Mouse (Mus musculus) neural tube, embryonic 13.5 days (tissue): ENCODE data around the gene Tor1aip1. TPM values are rescaled to one million over a fixed set of nuclear protein-coding genes. Genes with fewer than 3 reads are reported as not detected.
"Not testable (repeated sequence)": the region's sequence is repeated elsewhere in the genome, so short reads cannot be mapped to it uniquely, and the experiment has no call there.

Source experiments
- ATAC-seq: fragments of 200-750 bp; cut with Nextera tagmentation; 2 replicates; pipeline ENCODE4 v1.8.0; 2017; ENCODE audit warnings: low read depth, mild to moderate bottlenecking, moderate TSS enrichment, moderate library complexity
- H3K27ac ChIP-seq: fragments of 300-500 bp; sonication (generic); replicated peaks from 2 replicates; pipeline ENCODE4 v1.5.1; 2015; ENCODE audit warnings: moderate library complexity, mild to moderate bottlenecking, inconsistent platforms
- H3K27me3 ChIP-seq: fragments of 300-500 bp; sonication (generic); 2 replicates; pipeline ENCODE4 v1.6.1; 2015; ENCODE audit warnings: mild to moderate bottlenecking, inconsistent platforms
- H3K36me3 ChIP-seq: fragments of 300-500 bp; sonication (generic); 2 replicates; pipeline ENCODE4 v1.6.1; 2015; ENCODE audit warnings: mild to moderate bottlenecking, inconsistent platforms
- H3K4me1 ChIP-seq: fragments of 300-500 bp; sonication (generic); replicated peaks from 2 replicates; pipeline ENCODE4 v1.6.1; 2015; ENCODE audit warnings: inconsistent platforms
- H3K4me2 ChIP-seq: fragments of 300-500 bp; sonication (generic); 2 replicates; pipeline ENCODE4 v1.6.1; 2015; ENCODE audit warnings: inconsistent platforms, mild to moderate bottlenecking, moderate library complexity
- H3K4me3 ChIP-seq: fragments of 300-500 bp; sonication (generic); 2 replicates; pipeline ENCODE4 v1.5.1; 2015; ENCODE audit warnings: mild to moderate bottlenecking, inconsistent platforms
- H3K9ac ChIP-seq: fragments of 300-500 bp; sonication (generic); 2 replicates; pipeline ENCODE4 v1.6.1; 2015; ENCODE audit warnings: moderate library complexity, mild to moderate bottlenecking, inconsistent platforms
- H3K9me3 ChIP-seq: fragments of 300-500 bp; sonication (generic); 2 replicates; pipeline ENCODE4 v1.6.1; 2016; ENCODE audit warnings: inconsistent platforms
- WGBS: fragments of 180-500 bp; shearing (Covaris S2); methylation state at CpG from one replicate; pipeline ENCODE4 v1.1.7; 2015; 5-methylcytosine and 5-hydroxymethylcytosine counted together
- polyA plus RNA-seq: library from polyadenylated mRNA; unstranded; fragments of >200 nt; fragmentation: Nextera tagmentation; extraction: Ambion mirVana; gene quantifications from 2 replicates; pipeline ENCODE4 v1.2.1, GENCODE M21; 2015

Tor1aip1 gene
- polyA plus RNA-seq, 1 experiment from 2014 or later = 24.2 TPM

DNA sequence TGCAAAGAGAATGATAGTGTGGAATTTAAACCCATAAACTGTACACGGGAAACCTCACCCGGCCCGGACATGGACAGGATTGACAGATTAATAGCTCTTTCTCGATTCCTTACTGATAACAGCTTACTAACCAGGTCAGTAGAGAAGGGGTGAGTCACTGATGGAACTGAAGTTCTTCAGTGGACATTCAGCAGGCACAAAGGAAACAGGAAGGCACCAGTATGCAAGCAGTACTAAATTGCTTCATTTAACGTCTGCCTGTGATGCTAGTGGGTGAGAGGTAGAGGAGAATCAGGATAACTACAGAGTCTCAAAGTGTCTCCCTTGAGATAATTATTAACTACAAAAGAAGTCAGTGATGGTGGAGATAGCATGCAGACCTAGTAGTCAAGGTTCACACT, 7.9 kb upstream of the Tor1aip1 start:
- Histone ChIP-seq H3K4me1 (peaks cover 33% of the 10 kb centered on the region), H3K27ac (no peak overlapping the region), H3K9ac (no peak overlapping the region), H3K9me3 (no peaks in the 10 kb centered on the region), H3K36me3 (peaks cover 31% of the 10 kb centered on the region), H3K4me2 (no peak overlapping the region), H3K4me3 (no peak overlapping the region), H3K27me3 (no peaks in the 10 kb centered on the region)
- ATAC-seq = no peak
- 83% methylated on average over 5 of the region's 5 CpGs for WGBS

DNA sequence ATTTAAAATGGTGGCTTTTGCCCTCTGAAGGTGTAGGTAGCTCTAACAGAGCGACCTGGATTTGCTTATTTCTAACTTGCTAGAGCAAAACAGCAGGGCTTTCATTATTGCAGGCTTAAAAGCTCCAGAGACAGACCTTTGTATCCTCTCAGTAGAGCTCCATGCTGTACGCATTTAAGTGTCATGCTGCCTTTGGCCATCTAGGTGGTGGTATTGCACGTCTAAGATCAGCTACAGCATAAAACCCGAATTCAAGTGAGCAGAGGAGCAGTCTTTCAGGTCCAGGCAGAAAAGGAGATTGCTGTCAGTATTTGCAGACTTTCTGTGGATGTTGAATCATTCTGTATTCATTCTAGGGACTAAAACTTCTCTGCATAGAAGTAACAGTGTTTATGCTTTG, 6.7 kb upstream of the Tor1aip1 start:
- no peaks in the 10 kb centered on the region for H3K27me3 ChIP-seq
- H3K4me3 ChIP-seq = no peak overlapping the region
- 20% methylated on average over 4 of the region's 4 CpGs for WGBS
- H3K9ac ChIP-seq = no peak overlapping the region
- ATAC-seq = no peak
- H3K4me1 ChIP-seq = peaks cover 33% of the 10 kb centered on the region
- H3K9me3 ChIP-seq = no peaks in the 10 kb centered on the region
- H3K4me2 ChIP-seq = no peak overlapping the region
- H3K27ac ChIP-seq = no peak overlapping the region
- 0 out of 2 replicates have a peak, but pooled peaks cover 21% of the 10 kb centered on the region for H3K36me3 ChIP-seq

GRCm38 (mm10) chr1:156042481-156042880, 6.2 kb upstream of the Tor1aip1 start:
- 0 out of 2 replicates have a peak, but pooled peaks cover 16% of the 10 kb centered on the region for H3K36me3 ChIP-seq
- H3K9ac ChIP-seq = 0 out of 2 replicates have a peak overlapping the region, but pooled peaks have one; percentile 17
- 94% methylated on average over 5 of the region's 5 CpGs for WGBS
- H3K27me3 ChIP-seq = no peaks in the 10 kb centered on the region
- H3K4me2 ChIP-seq = peak overlapping the region; percentile 68
- 0 out of 2 replicates have a peak overlapping the region, but pooled peaks have one; percentile 63 for H3K4me3 ChIP-seq
- H3K4me1 ChIP-seq = peaks cover 33% of the 10 kb centered on the region
- H3K9me3 ChIP-seq = no peaks in the 10 kb centered on the region
- no peak overlapping the region for H3K27ac ChIP-seq
- no peak for ATAC-seq

GRCm38 (mm10) chr1:156041451-156042241, 5.4 kb upstream of the Tor1aip1 start:
- Histone ChIP-seq H3K4me1 (peaks cover 34% of the 10 kb centered on the region), H3K36me3 (0 out of 2 replicates have a peak, but pooled peaks cover 12% of the 10 kb centered on the region), H3K4me2 (peak overlapping the region; percentile 68), H3K9ac (peak overlapping the region; percentile 63), H3K27ac (no peak overlapping the region), H3K4me3 (peak overlapping the region; percentile 63), H3K9me3 (no peaks in the 10 kb centered on the region), H3K27me3 (no peaks in the 10 kb centered on the region)
- 52% methylated on average over 7 of the region's 7 CpGs for WGBS
- ATAC-seq = no peak

DNA sequence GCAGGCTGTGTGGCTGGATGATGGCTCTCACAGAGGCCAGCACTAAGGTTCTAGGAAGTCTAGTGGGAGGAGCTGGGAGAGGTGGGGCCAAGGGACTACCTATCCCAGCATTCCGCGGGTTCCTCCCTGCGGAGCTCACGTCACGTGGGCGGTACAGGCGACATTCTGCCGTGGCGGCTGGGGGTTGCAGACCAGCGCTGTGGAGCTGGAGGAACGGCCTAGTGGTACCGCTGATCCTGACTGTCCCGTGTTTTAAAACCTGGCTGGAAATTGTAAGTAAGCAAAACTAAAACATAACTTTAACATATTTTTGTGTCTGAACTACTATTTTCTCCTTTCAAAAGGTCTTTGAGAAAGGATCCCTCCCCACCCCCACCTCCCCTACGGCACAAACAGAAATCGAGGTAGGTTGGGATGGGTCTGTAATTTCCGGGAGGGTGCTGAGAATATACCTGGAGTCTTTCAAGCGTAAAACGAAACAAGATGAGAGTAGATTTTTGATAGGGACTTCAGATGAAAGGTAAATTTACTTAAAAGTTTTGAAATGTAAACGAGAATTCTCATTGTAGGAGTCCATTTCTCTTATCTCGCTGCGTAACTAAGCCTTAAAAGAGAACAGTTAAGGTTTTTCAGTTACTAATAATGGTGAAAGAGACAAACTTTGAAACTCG, 4.6 kb upstream of the Tor1aip1 start:
- 2% methylated on average over 22 of the region's 22 CpGs for WGBS
- H3K27ac ChIP-seq = no peak overlapping the region; the same call in 1 of the 2 replicates
- H3K36me3 ChIP-seq = 0 out of 2 replicates have a peak, but pooled peaks cover 12% of the 10 kb centered on the region
- H3K4me1 ChIP-seq = peaks cover 36% of the 10 kb centered on the region
- no peaks in the 10 kb centered on the region for H3K27me3 ChIP-seq
- H3K4me3 ChIP-seq = peak overlapping the region; percentile 63
- peak overlapping the region; percentile 68 for H3K4me2 ChIP-seq
- H3K9me3 ChIP-seq = no peaks in the 10 kb centered on the region
- peak overlapping the region; percentile 79 for H3K9ac ChIP-seq
- peak; percentile 73 for ATAC-seq

GRCm38 (mm10) chr1:156039989-156040388, 3.7 kb upstream of the Tor1aip1 start:
- H3K9ac ChIP-seq, H3K36me3 ChIP-seq, ATAC-seq, H3K4me2 ChIP-seq, H3K4me3 ChIP-seq, H3K9me3 ChIP-seq, H3K27me3 ChIP-seq, H3K27ac ChIP-seq: not testable (repeated sequence)
- peaks cover 37% of the 10 kb centered on the region for H3K4me1 ChIP-seq
- WGBS = 71% methylated on average over 7 of the region's 7 CpGs

- Histone ChIP-seq H3K27me3 (no peaks in the 10 kb centered on the region), H3K9me3 (no peaks in the 10 kb centered on the region), H3K27ac (no peak overlapping the region), H3K4me2 (no peak overlapping the region), H3K36me3 (peaks cover 15% of the 10 kb centered on the region), H3K4me3 (no peak overlapping the region), H3K9ac (no peak overlapping the region), H3K4me1 (peaks cover 24% of the 10 kb centered on the region)
- 76% methylated on average over 5 of the region's 5 CpGs for WGBS
- ATAC-seq = no peak
Observed at GRCm38 (mm10) chr1:156037144-156037583, 884 bp upstream of the Tor1aip1 start.

- peak; percentile 78 for ATAC-seq
- H3K4me3 ChIP-seq = peak within 1 kb of the TSS; percentile 86
- peak within 1 kb of the TSS; percentile 68 for H3K4me2 ChIP-seq
- peak within 1 kb of the TSS; percentile 92 for H3K9ac ChIP-seq
- peaks cover 31% of the 10 kb centered on the region for H3K36me3 ChIP-seq
- WGBS = under 1% methylated on average over 48 of the region's 59 CpGs
- H3K27me3 ChIP-seq = no peaks in the 10 kb centered on the region
- H3K4me1 ChIP-seq = peaks cover 14% of the 10 kb centered on the region
- no peaks in the 10 kb centered on the region for H3K9me3 ChIP-seq
- peak within 1 kb of the TSS; percentile 99 for H3K27ac ChIP-seq
Observed at GRCm38 (mm10) chr1:156035269-156035929, 881 bp downstream of the Tor1aip1 start, which contains the start of gene Tor1aip2. Gene Tor1aip2, plus strand, starts transcription at chr1:156035403.

DNA sequence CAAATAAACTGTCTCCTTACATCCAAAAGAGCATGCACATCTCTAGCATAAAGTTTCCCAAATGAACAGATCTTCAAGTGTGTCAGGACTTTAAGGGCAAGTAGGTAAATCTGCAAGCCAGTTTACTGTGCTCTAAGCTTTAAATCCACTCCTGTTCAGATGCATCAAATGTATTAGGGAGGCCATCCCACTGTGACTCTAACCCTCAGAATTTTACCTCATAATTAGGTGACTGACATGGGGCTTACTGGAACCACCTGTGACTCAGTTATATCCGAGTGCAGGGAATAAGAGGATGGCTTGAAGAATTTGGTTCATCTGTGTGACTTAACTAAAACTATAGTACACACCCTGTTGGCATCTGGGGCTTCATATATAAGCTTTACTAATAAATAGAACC, 1.6 kb downstream of the Tor1aip1 start:
- Histone ChIP-seq H3K27me3 (no peaks in the 10 kb centered on the region), H3K36me3 (peaks cover 37% of the 10 kb centered on the region)
- ATAC-seq = no peak

DNA sequence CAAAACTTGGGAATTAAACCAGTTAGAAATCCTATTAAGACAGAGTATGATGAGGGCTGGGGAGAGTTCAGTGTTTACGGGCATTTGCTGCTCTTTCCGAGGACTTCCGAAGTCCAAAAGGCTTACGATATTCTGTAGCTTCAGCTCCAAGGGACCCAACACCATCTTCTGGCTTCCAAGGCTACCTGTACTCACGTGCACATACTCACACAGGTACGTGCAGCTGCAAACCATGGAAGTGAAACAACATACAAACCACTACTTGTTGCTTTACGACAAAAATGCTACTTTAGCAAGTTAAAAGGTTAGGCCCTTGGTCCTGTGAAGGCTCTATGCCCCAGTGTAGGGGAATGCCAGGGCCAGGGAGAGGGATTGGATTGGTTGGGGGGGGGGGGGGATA, 2.4 kb downstream of the Tor1aip1 start:
- no peak overlapping the region for H3K27ac ChIP-seq
- WGBS = 94% methylated on average over 7 of the region's 7 CpGs

More for the DNA sequence above, 1.6 kb downstream of the Tor1aip1 start:
- Histone ChIP-seq H3K4me2 (peak overlapping the region; percentile 68), H3K9me3 (no peaks in the 10 kb centered on the region), H3K27ac (0 out of 2 replicates have a peak overlapping the region, but pooled peaks have one; percentile 99), H3K4me1 (peaks cover 12% of the 10 kb centered on the region), H3K4me3 (peak overlapping the region; percentile 86), H3K9ac (peak overlapping the region; percentile 92)
- 51% methylated on average over 1 of the region's 1 CpGs for WGBS

GRCm38 (mm10) chr1:156028340-156028975, 7.8 kb downstream of the Tor1aip1 start:
- no peaks in the 10 kb centered on the region for H3K27me3 ChIP-seq
- no peak overlapping the region for H3K4me2 ChIP-seq
- WGBS = 92% methylated on average over 4 of the region's 4 CpGs
- H3K36me3 ChIP-seq = peaks cover 66% of the 10 kb centered on the region
- no peaks in the 10 kb centered on the region for H3K4me1 ChIP-seq
- no peak overlapping the region for H3K4me3 ChIP-seq
- no peak overlapping the region for H3K27ac ChIP-seq
- no peak overlapping the region for H3K9ac ChIP-seq
- no peaks in the 10 kb centered on the region for H3K9me3 ChIP-seq
- no peak for ATAC-seq

More for the DNA sequence above, 2.4 kb downstream of the Tor1aip1 start:
- Histone ChIP-seq H3K27me3 (no peaks in the 10 kb centered on the region), H3K9me3 (no peaks in the 10 kb centered on the region), H3K9ac (no peak overlapping the region), H3K4me2 (no peak overlapping the region), H3K36me3 (peaks cover 44% of the 10 kb centered on the region), H3K4me3 (no peak overlapping the region), H3K4me1 (peaks cover 12% of the 10 kb centered on the region)
- no peak for ATAC-seq
